In genomic region chr15:79946790-79947189, GRCm38 (mm10) we compare ENCODE assay signal across 9 mouse cellular contexts. TPM values are rescaled to one million over a fixed set of nuclear protein-coding genes. Genes with fewer than 3 reads are reported as not detected.
DNase-seq lines count a peak whose midpoint lies in the region; ATAC-seq and TF ChIP-seq lines count a peak whose summit lies in the region.
"Had no signal": no experiment of that assay in that cellular context is flagged by ENCODE, and none has a peak within 500 bp of the region (broad histone marks: within the 10 kb centered on the region; RNA-seq: fewer than 3 reads in every experiment).

No protein-coding gene starts in this region.

- no peak overlapping the region for H3K9ac ChIP-seq in forebrain, postnatal 0 days
- no peak overlapping the region for H3K9ac ChIP-seq in forebrain, embryonic 12.5 days
- H3K9ac ChIP-seq in lung, postnatal 0 days (replicated peaks; ENCODE audit: low read depth), result no peak overlapping the region

- H3K4me2 ChIP-seq in forebrain, postnatal 0 days (ENCODE audit: low read depth), result no peak overlapping the region
- H3K4me2 ChIP-seq in forebrain, embryonic 12.5 days, result no peak overlapping the region
- no peak overlapping the region for H3K4me2 ChIP-seq in lung, postnatal 0 days (replicated peaks; ENCODE audit: low read depth, low read length)

- no peaks in the 10 kb centered on the region for H3K36me3 ChIP-seq in forebrain, postnatal 0 days (ENCODE audit: insufficient read depth)
- no peaks in the 10 kb centered on the region for H3K36me3 ChIP-seq in forebrain, embryonic 12.5 days (replicated peaks)
- no peaks in the 10 kb centered on the region for H3K36me3 ChIP-seq in lung, postnatal 0 days (ENCODE audit: insufficient read depth, low read length)
- no peaks in the 10 kb centered on the region for H3K36me3 ChIP-seq in small intestine, adult 2 months (ENCODE audit: control insufficient read depth, insufficient read depth, low read length)

- 56% methylated on average over 9 of the region's 9 CpGs for WGBS in forebrain, postnatal 0 days
- WGBS in forebrain, embryonic 12.5 days, result 60% methylated on average over 9 of the region's 9 CpGs
- 60% methylated on average over 9 of the region's 9 CpGs for WGBS in lung, postnatal 0 days
- WGBS in small intestine, adult 2 months, result 74% methylated on average over 9 of the region's 9 CpGs

- no peaks in the 10 kb centered on the region for H3K27me3 ChIP-seq in forebrain, postnatal 0 days (ENCODE audit: insufficient read depth, low read length)
- H3K27me3 ChIP-seq in forebrain, embryonic 12.5 days, result peaks cover 16% of the 10 kb centered on the region
- H3K27me3 ChIP-seq in lung, postnatal 0 days (replicated peaks; ENCODE audit: insufficient read depth, low read length), result no peaks in the 10 kb centered on the region
- H3K27me3 ChIP-seq in small intestine, adult 2 months (ENCODE audit: control insufficient read depth, insufficient read depth, low read length), result no peaks in the 10 kb centered on the region; the same call in 1 of the 2 replicates

- ATAC-seq in forebrain, postnatal 0 days, result no peak
- ATAC-seq in forebrain, embryonic 12.5 days (ENCODE audit: low FRiP score), result no peak
- no peak for ATAC-seq in lung, postnatal 0 days

- TF ChIP-seq EP300 in lung, postnatal 0 days (IDR thresholded peaks at IDR 0.05), result no peak

- H3K4me1 ChIP-seq in forebrain, postnatal 0 days (ENCODE audit: insufficient read depth), result peaks cover 7% of the 10 kb centered on the region
- H3K4me1 ChIP-seq in forebrain, embryonic 12.5 days, result peaks cover 24% of the 10 kb centered on the region
- H3K4me1 ChIP-seq in lung, postnatal 0 days (ENCODE audit: insufficient read depth, low read depth, low read length), result peaks cover 6% of the 10 kb centered on the region
- H3K4me1 ChIP-seq in bone marrow macrophage, adult 2 months (ENCODE audit: control insufficient read depth, insufficient read depth, low read length), result peaks cover 5% of the 10 kb centered on the region; the same call in 1 of the 2 replicates
- peaks cover 3% of the 10 kb centered on the region; the same call in 1 of the 2 replicates for H3K4me1 ChIP-seq in small intestine, adult 2 months (ENCODE audit: control insufficient read depth, insufficient read depth, insufficient read length, low read length)

- H3K9me3 ChIP-seq in forebrain, postnatal 0 days (ENCODE audit: low read length), result no peaks in the 10 kb centered on the region
- no peaks in the 10 kb centered on the region for H3K9me3 ChIP-seq in forebrain, embryonic 12.5 days
- no peaks in the 10 kb centered on the region for H3K9me3 ChIP-seq in lung, postnatal 0 days (ENCODE audit: low read length)

- no peak for TF ChIP-seq POLR2A in bone marrow macrophage, adult 2 months (IDR thresholded peaks at IDR 0.05; ENCODE audit: borderline replicate concordance, low read depth, low read length)
- TF ChIP-seq POLR2A in small intestine, adult 2 months (IDR thresholded peaks at IDR 0.05; ENCODE audit: low read depth, low read length), result no peak

- no peak overlapping the region for H3K27ac ChIP-seq in forebrain, postnatal 0 days (ENCODE audit: low read depth, low read length)
- no peak overlapping the region for H3K27ac ChIP-seq in forebrain, embryonic 12.5 days
- H3K27ac ChIP-seq in lung, postnatal 0 days (ENCODE audit: low read length), result no peak overlapping the region
- H3K27ac ChIP-seq in bone marrow macrophage, adult 2 months (ENCODE audit: insufficient read depth, low read depth, low read length), result no peak overlapping the region
- H3K27ac ChIP-seq in small intestine, adult 2 months (ENCODE audit: insufficient read depth, low read depth, low read length), result no peak overlapping the region

- no peak overlapping the region for H3K4me3 ChIP-seq in forebrain, postnatal 0 days (ENCODE audit: low read depth, low read length)
- H3K4me3 ChIP-seq in forebrain, embryonic 12.5 days (replicated peaks), result no peak overlapping the region
- H3K4me3 ChIP-seq in lung, postnatal 0 days (ENCODE audit: low read depth, low read length), result no peak overlapping the region
- H3K4me3 ChIP-seq in bone marrow macrophage, adult 2 months (ENCODE audit: insufficient read depth, low read length), result no peak overlapping the region
- H3K4me3 ChIP-seq in small intestine, adult 2 months (ENCODE audit: low read depth, low read length), result no peak overlapping the region
- H3K4me3 ChIP-seq: erythroblast, embryonic 14.5 days had no signal

- peak; percentile 62 for TF ChIP-seq CTCF in forebrain, postnatal 0 days (IDR thresholded peaks at IDR 0.05; ENCODE audit: low read depth)
- peak; percentile 68 for TF ChIP-seq CTCF in lung, postnatal 0 days (IDR thresholded peaks at IDR 0.05)
- peak; percentile 40 for TF ChIP-seq CTCF in bone marrow macrophage, adult 2 months (IDR thresholded peaks at IDR 0.05; ENCODE audit: low read depth, low read length)
- peak; percentile 25; the same call in 1 of the 2 replicates for TF ChIP-seq CTCF in small intestine, adult 2 months (IDR thresholded peaks at IDR 0.05; ENCODE audit: extremely low read depth, insufficient read length, insufficient replicate concordance, low read depth, low read length)

- DNase-seq in forebrain, postnatal 0 days, result no peak
- DNase-seq in lung, postnatal 0 days (ENCODE audit: low spot score), result peak; percentile 46
- no peak for DNase-seq in lung, postnatal 25 days (ENCODE audit: low spot score)
- no peak for DNase-seq in left cerebral cortex, adult 8-10 months (ENCODE audit: low spot score in 2 of 2)
- DNase-seq in frontal cortex, postnatal 36 days (ENCODE audit: low spot score in 2 of 2), result no peak

RNA-seq across cellular contexts. Expression of gene Cbx7, which starts 24.1 kb away (rescaled TPM):
- 6.4 and 11.1 TPM in 2 replicates for total RNA-seq in forebrain, postnatal 0 days (2014; rRNA removed)
- polyA plus RNA-seq in forebrain, postnatal 0 days (2015; fragmentation: Nextera tagmentation; extraction: Ambion mirVana), result 2.4 and 3.1 TPM in 2 replicates
- polyA plus RNA-seq in forebrain, embryonic 12.5 days (2016; fragmentation: Nextera tagmentation; extraction: Ambion mirVana), result 3.3 and 3.6 TPM in 2 replicates
- polyA plus RNA-seq in lung, postnatal 0 days (2015; fragmentation: Nextera tagmentation; extraction: Ambion mirVana), result 4.1 and 4.5 TPM in 2 replicates
- 18.5 and 32.9 TPM in 2 replicates for polyA plus RNA-seq in bone marrow macrophage, adult 2 months (2012; ENCODE audit: insufficient read depth, insufficient read length, missing spikeins)
- polyA plus RNA-seq in small intestine, adult 2 months (2012; rRNA removed), result 9.9 and 32.8 TPM in 2 replicates
- total RNA-seq in left cerebral cortex, adult 8-10 months (2022), result 10 to 100 TPM; 51.4 to 59.9 (median 55.5) TPM

RNA-seq across cellular contexts. Expression of gene Apobec3, which starts 55.3 kb away (rescaled TPM):
- 4.0 and 5.3 TPM in 2 replicates for total RNA-seq in forebrain, postnatal 0 days (2014; rRNA removed)
- polyA plus RNA-seq in forebrain, postnatal 0 days (2015; fragmentation: Nextera tagmentation; extraction: Ambion mirVana), result 3.1 and 3.6 TPM in 2 replicates
- polyA plus RNA-seq in forebrain, embryonic 12.5 days (2016; fragmentation: Nextera tagmentation; extraction: Ambion mirVana), result 7.4 and 8.4 TPM in 2 replicates
- 24.8 and 29.5 TPM in 2 replicates for polyA plus RNA-seq in lung, postnatal 0 days (2015; fragmentation: Nextera tagmentation; extraction: Ambion mirVana)
- polyA plus RNA-seq in bone marrow macrophage, adult 2 months (2012; ENCODE audit: insufficient read depth, insufficient read length, missing spikeins), result 179 and 198 TPM in 2 replicates
- polyA plus RNA-seq in small intestine, adult 2 months (2012; rRNA removed), result 9.3 and 21.1 TPM in 2 replicates
- total RNA-seq in left cerebral cortex, adult 8-10 months (2022), result 1 to 10 TPM; 4.3 to 8.1 (median 6.0) TPM
